Mouse (Mus musculus) mouse embryonic stem cell (cell line): ENCODE results near the gene Wtap.
"Not testable (repeated sequence)": the region's sequence is repeated elsewhere in the genome, so short reads cannot be mapped to it uniquely, and the experiment has no call there.

Experiments
- in situ Hi-C, 2 experiments: fragments of 300-500 bp; cut with MboI; formaldehyde crosslinking; loops; 1 replicate in 1 of 2; 3 replicates in 1 of 2; pipeline ENCODE4 v1.14.3; 2019 to 2020; ENCODE audit warnings: low sequenced_read_pairs in 2 of 2, low pct_unique_long_range_greater_than_20kb in 1 of 2, mixed read lengths in 1 of 2; ENCODE audit not compliant: unreplicated experiment in 1 of 2

The Wtap gene

DNA sequence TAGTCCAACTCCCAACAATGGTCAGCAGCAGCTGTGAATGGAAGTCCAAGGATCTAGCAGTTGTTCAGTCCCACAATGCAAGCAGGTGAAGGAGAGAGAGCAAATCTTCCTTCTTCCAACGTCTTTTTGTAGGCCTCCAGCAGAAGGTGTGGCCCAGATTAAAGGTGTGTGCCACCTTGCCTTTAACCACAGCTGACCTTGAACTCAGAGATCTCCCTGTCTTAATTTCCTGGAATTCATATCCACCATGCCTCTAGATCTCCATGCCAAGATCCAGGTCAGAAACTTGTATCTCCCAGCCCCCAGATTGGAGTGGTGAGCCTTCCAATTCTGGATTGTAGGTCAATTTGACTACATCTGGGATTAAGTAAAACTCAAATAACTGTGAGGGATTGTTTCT is at the start of gene Wtap:
TSS of gene Wtap (minus strand) at position 101 of the 400 bp plus-strand sequence.
- in situ Hi-C loops = no loop called here

DNA sequence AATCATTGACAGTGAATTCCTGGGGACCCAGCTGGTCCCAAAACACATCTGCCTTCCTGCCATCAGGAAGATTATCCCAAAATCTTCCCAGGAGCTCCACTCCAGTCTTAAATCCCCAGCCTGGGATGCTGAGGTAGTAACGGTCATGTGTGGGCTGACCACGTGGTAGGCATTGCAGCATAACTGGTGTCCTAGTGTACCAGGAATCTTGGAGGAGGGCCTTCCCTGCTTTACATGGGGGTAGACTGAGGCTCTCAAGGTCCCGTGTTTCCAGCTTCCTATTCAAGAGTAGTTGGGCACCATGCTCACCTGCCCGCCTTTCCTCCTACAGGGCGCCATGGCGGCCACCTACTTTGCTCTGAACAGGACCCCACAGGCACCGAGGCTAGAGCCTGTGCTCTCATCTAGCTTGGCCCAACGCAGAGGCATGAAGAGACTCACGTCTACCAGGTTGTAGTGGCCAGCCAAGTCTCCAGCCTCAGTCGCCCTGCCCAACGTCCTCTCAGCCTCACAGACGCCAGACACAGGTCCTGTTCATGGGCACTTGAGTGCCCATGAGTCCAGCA is 42.7 kb upstream of the Wtap start:
- in situ Hi-C loops = not testable (repeated sequence)

- in situ Hi-C loops = no loop called here
Measured at GRCm38 (mm10) chr17:13013316-13013715, 19.3 kb upstream of the Wtap start.

- in situ Hi-C loops = no loop called here
Measured at GRCm38 (mm10) chr17:13009887-13010286, 15.9 kb upstream of the Wtap start.

GRCm38 (mm10) chr17:13008528-13008927 is 14.6 kb upstream of the Wtap start:
- in situ Hi-C loops = no loop called here

- in situ Hi-C loops = no loop called here
Measured at GRCm38 (mm10) chr17:13007730-13008425, 13.9 kb upstream of the Wtap start.

DNA sequence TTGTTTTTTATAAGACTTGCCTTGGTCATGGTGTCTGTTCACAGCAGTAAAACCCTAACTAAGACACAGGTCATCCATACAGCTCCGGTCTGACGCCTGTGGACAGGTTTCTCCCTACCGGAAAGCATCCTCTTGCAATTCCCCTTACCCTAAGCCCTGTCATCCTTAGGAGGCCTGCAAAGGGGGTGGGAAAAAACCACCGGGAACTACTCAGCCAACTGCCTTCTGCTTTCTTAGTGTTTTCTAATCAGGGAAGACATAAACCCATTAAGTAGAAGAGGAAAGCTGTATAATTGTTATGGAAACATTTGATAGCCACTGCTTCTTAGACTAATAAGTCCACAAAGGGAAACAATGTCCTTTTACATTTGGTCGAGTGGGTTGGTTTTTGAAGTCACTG is 13.0 kb upstream of the Wtap start:
- in situ Hi-C loops = no loop called here

GRCm38 (mm10) chr17:13006546-13006945 is 12.6 kb upstream of the Wtap start, which contains the start of gene Sod2:
Gene Sod2 (plus strand): TSS chr17:13006846.
- in situ Hi-C loops = not testable (repeated sequence)

DNA sequence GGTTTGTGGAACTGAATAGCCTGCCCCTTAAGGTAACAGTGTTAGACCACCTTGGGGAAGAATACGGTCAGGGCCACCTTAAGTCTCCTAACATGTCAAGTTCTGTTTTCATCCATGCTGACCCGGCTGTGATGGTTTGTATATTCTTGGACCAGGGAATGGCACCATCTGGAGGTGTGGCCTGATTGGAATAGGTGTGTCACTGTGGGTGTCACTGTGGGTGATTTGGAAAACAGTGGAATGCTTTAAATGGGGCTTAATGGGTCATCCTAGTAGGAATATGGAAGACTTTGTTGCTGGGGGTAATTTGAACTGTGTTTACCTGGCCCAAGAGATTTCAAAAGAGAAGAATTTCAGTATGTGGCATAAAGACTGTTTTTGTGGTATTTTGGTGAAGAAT is 10.5 kb upstream of the Wtap start:
- in situ Hi-C loops = not testable (repeated sequence)

DNA sequence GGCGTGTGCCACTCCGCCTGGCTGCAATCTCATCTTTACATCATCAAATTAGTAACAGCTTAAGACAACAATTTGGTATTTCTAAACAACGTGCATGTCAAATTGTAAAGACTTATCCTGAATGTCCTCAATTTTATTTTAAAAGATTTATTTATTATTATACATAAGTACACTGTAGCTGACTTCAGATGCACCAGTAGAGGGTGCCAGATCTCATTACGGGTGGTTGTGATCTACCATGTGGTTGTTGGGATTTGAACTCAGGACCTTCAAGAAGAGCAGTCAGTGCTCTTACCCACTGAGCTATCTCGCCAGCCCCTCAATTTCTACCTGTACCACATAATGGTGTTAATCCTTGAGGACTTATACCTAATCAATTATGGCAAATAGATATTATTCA is 8.3 kb upstream of the Wtap start:
- in situ Hi-C loops = not testable (repeated sequence)

DNA sequence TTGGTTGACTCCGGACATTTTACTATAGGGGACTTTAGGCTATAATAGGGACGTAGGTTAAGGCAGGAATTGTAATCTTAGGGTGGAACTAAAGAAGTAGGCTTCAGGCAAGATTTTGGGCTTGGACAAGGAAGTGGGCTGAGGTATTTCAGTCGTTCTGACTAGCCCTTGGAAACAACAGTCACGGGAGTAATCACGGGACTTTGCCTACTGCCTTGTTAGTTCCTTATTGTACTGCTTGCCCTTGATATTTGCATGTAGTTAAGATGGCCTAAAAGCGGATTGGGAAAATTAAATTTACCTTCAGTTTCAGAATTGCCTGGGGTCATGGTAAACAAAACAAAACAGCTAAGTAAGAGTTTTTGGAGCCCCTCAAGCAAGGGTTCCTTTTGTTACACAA is 5.1 kb upstream of the Wtap start:
- in situ Hi-C loops = no loop called here

DNA sequence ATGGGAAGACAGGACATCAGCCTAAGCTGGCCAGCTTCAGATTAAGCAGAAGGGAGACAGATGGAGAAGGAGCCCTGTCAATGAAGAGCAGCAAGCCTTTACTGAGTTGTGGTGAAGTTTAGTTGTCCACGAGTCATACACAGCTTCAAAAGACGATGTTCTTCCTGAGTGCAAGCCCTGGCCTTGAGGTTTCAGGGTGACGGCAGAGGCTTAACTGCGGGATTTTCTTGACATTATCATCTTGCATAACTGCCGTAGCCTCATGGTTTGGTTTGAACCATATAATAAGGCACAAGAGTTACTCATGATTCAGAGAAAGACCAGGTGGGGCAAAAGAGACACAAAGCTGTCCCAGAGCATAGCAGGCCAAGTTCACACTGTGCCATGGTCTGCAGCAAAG is 3.9 kb upstream of the Wtap start:
- in situ Hi-C loops = no loop called here

- in situ Hi-C loops = no loop called here
Measured at GRCm38 (mm10) chr17:12996345-12996744, 2.4 kb upstream of the Wtap start.

DNA sequence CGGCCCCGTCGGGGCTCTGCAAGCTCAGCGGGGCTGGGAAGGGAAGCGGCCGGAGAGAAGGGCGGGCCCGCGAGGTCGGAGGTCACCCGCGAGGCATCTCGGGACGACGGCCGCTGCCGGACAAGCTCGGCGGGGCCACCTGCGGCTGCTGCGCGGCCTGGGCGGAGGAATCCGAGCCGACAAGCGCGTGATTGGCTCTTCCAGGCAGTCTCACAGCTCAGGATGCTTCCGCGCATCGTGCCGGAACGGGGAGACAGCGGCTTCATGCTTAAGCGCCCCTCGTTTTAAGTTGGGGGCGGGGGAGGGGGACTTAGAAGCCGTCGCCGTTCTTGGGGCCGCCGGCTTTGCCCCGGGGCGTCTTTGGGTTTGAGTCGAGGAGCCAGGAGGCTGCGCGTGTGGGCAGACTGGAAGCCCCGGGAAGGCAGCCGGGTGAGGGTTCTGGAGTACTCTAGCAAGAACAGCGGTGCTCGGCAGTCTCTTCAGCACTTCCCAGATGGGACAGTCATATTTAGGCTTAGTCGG is 1.4 kb downstream of the Wtap start:
- in situ Hi-C loops = no loop called here

- in situ Hi-C loops = no loop called here
Measured at GRCm38 (mm10) chr17:12991635-12992358, 2.2 kb downstream of the Wtap start.

GRCm38 (mm10) chr17:12991194-12991634 is 2.8 kb downstream of the Wtap start:
- in situ Hi-C loops = no loop called here

DNA sequence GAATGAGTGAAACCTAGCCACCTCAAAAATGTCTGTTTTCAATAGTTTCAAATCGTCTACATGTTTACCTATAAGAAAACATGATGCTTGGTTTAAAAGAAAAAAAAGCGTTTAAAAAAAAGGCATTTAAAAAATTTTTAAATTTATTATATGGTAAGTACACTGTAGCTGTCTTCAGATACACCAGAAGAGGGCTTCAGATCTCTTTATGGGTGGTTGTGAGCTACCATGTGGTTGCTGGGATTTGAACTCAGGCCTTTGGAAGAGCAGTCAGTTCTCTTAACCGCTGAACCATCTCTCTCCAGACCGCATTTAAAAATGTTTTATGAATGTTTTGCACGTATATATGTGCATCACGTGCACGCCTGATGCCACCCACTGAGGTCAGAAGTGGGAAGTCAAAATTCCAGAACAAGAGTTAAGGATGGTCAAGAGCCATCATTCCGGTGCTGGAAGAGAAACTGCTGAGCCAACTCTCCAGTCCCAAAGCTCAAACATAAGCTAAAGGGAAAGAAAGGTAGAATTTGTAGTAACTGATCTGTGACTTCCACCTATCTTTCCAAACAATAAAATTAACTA is 3.3 kb downstream of the Wtap start:
- in situ Hi-C loops = no loop called here

GRCm38 (mm10) chr17:12988096-12988495 is 5.9 kb downstream of the Wtap start:
- in situ Hi-C loops = loop anchor here in 1 of 2 experiments (10.0 kb wide), 1 partner anchor 73 kb away; the partner anchor contains the start of genes Mrpl18, Pnldc1 and Tcp1

- in situ Hi-C loops = loop anchor here in 1 of 2 experiments (10.0 kb wide), 1 partner anchor 69 kb away; the partner anchor contains the start of genes Mrpl18, Pnldc1 and Tcp1
Measured at GRCm38 (mm10) chr17:12983988-12984387, 10.0 kb downstream of the Wtap start.
